Mouse (Mus musculus) adrenal gland, adult 18-20 months (tissue): ENCODE measurements around the gene Thop1. TPM values are rescaled to one million over a fixed set of nuclear protein-coding genes. Genes with fewer than 3 reads are reported as not detected.
A peak's percentile ranks its signal among the peaks of the same experiment; 100 is the strongest.

Experiments
- DNase-seq, 2 experiments: peaks; one replicate each; pipeline ENCODE4 v3.0.0; 2021 to 2022; ENCODE audit warnings: low spot score in 2 of 2
- microRNA-seq, 2 experiments: library from miRNA; unstranded; fragments of <30 nt; microRNA quantifications; one replicate each; pipeline ENCODE4 v1.2.0; 2021; ENCODE audit warnings: borderline number of aligned reads in 2 of 2
- total RNA-seq, 2 experiments: library from RNA; stranded (reverse); gene quantifications; 1 replicate in 1 of 2; 2 replicates in 1 of 2; pipeline ENCODE4 v1.2.3; 2021

Gene Thop1
- total RNA-seq, 2 experiments from 2014 or later = 34.0 to 64.4 TPM

DNA sequence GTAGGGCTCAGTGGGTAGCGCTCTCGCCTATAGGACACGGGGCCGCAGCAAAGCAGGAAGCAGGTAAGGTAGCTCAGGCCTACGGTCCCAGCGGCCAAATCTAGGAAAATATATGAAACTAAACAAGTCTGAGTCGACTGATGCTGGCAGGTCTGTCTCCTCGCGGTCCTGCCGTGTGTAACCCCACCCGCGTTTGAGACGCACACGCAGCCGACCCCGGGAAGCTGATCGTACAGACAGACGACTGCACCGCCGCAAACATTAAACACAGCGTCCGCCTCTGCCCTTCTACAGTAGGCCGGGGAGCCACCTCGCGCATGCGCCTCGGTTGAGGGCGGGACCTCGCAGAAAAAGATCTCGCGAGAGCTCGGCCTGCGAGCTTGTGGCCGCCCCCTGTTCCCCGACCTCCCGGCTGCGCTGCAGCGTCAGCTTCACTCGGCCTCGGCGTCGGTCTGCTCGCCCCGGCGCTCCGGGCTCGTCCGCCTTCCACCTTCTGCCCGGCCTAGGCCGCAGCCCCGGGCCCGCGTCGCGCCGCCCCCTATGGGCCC lies 35.8 kb downstream of the Thop1 start, which contains the start of gene Map2k2:
Gene Map2k2 (plus strand): TSS at position 351 of the 548 bp plus-strand sequence.
- peak; percentile 96 to 98 for DNase-seq

DNA sequence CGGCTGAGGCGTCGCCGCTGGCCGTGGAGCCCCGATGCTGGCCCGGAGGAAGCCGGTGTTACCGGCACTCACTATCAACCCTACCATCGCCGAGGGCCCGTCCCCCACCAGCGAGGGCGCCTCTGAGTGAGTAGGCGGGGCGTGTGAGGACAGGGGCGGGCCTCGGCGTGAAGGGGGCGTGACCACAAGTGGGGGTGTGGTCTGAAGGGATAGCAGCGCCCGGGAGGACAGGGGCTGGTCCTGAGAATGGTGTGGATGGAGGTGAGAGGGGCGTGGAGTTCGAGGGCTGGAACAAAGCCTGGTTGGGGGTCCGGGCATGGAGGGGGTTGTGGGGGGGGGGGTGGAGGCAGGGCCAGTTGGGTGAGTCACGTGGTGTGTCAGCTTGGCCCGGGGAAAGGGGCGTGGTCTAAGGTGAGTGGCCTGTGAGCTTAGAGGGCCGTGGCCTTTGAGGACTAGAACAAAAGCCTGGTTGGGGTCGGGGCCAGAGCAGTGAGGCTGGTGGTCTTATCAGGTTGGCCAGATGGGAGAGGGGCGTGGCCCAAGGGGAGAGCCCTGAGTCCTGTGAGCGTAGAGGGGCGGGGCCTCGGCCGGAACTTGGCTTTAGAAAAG lies 36.4 kb downstream of the Thop1 start:
- peak; percentile 85 to 86 for DNase-seq

GRCm38 (mm10) chr10:81112946-81113345 lies 43.1 kb downstream of the Thop1 start:
- no peak for DNase-seq

GRCm38 (mm10) chr10:81119625-81120024 lies 49.8 kb downstream of the Thop1 start:
- no peak for DNase-seq

GRCm38 (mm10) chr10:81120650-81121049 lies 50.8 kb downstream of the Thop1 start:
- DNase-seq = no peak

GRCm38 (mm10) chr10:81122889-81123288 lies 53.1 kb downstream of the Thop1 start:
- DNase-seq = no peak

DNA sequence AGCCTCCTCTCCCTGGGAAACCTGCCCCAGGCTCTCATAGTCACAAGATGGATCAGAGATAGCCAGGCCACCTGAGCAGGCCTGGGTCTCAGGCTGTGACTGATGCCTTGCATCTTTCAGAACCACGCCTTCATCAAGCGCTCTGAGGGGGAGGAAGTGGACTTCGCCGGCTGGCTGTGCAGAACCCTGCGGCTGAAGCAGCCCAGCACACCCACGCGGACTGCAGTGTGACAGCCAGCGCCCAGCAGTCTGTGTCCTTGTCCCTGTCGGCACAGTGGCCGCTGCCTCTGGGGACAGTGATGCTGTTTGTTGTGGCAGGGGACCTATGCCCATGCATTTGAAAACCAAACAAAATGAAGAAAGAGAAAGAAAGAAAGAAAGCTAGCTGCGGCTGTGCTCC lies 53.7 kb downstream of the Thop1 start:
- no peak for DNase-seq

Small RNA genes lying within 50 kb of the gene (microRNA-seq; reads per million reads assigned to microRNA genes)
- 0 reads per million in 2 experiments for gene Mir5615-1
- gene Mir5615-2 = 0 reads per million in 2 experiments

Other genes with a start within 250 kb of the Thop1 start
- 100 to 1,000 TPM; 903 to 981 TPM for gene Oaz1, start 243.4 kb upstream of the Thop1 start, total RNA-seq
- 1 to 10 TPM; 4.1 to 6.3 TPM for gene Lingo3, start 226.0 kb upstream of the Thop1 start, total RNA-seq
- gene Lsm7, start 214.8 kb upstream of the Thop1 start, total RNA-seq = 10 to 100 TPM; 22.9 to 34.3 TPM
- gene Sppl2b, start 214.8 kb upstream of the Thop1 start, total RNA-seq = 10 to 100 TPM; 24.0 to 28.3 TPM
- gene Tmprss9, start 198.2 kb upstream of the Thop1 start, total RNA-seq = under 1 TPM; 0.10 to 0.13 TPM
- 100 to 1,000 TPM; 208 to 219 TPM for gene Timm13, start 169.1 kb upstream of the Thop1 start, total RNA-seq
- gene Lmnb2, start 151.8 kb upstream of the Thop1 start, total RNA-seq = 10 to 100 TPM; 14.1 to 15.2 TPM
- gene Gadd45b, start 140.0 kb upstream of the Thop1 start, total RNA-seq = 10 to 100 TPM; 34.1 to 75.0 TPM
- 10 to 100 TPM in 1 of 2 experiments, 1 to 10 TPM in 1; 7.0 to 11.1 TPM for gene Gng7, start 55.1 kb upstream of the Thop1 start, total RNA-seq
- gene Diras1, start 44.4 kb upstream of the Thop1 start, total RNA-seq = 1 to 10 TPM; 1.7 to 1.8 TPM
- 10 to 100 TPM; 25.6 to 44.1 TPM for gene Slc39a3, start 32.6 kb upstream of the Thop1 start, total RNA-seq
- gene Sgta, start 9.9 kb upstream of the Thop1 start, total RNA-seq = 100 to 1,000 TPM; 220 to 229 TPM
- 1 to 10 TPM in 1 of 2 experiments, under 1 TPM in 1; 0.93 to 1.3 TPM for gene Creb3l3, start 28.8 kb downstream of the Thop1 start, total RNA-seq
- 100 to 1,000 TPM; 165 to 179 TPM for gene Map2k2, start 35.9 kb downstream of the Thop1 start, total RNA-seq
- 10 to 100 TPM; 65.3 to 84.8 TPM for gene Zbtb7a, start 65.2 kb downstream of the Thop1 start, total RNA-seq
- gene Pias4, start 97.9 kb downstream of the Thop1 start, total RNA-seq = 10 to 100 TPM; 27.3 to 29.7 TPM
- gene Eef2, start 106.6 kb downstream of the Thop1 start, total RNA-seq = 1,000 to 10,000 TPM; 1,443 to 1,598 TPM
- 10 to 100 TPM; 63.4 to 74.2 TPM for gene Dapk3, start 113.0 kb downstream of the Thop1 start, total RNA-seq
- gene 4930442H23Rik, start 113.8 kb downstream of the Thop1 start, total RNA-seq = not detected
- not detected for gene Nmrk2, start 132.0 kb downstream of the Thop1 start, total RNA-seq
- 1 to 10 TPM; 2.7 to 3.5 TPM for gene Atcay, start 160.8 kb downstream of the Thop1 start, total RNA-seq
- 10 to 100 TPM; 16.2 to 17.6 TPM for gene Zfr2, start 163.1 kb downstream of the Thop1 start, total RNA-seq
- gene Matk, start 182.9 kb downstream of the Thop1 start, total RNA-seq = 1 to 10 TPM in 1 of 2 experiments, under 1 TPM in 1; 0.76 to 1.7 TPM
- 100 to 1,000 TPM; 105 to 111 TPM for gene Mrpl54, start 196.9 kb downstream of the Thop1 start, total RNA-seq
- gene Apba3, start 196.9 kb downstream of the Thop1 start, total RNA-seq = 100 to 1,000 TPM; 104 to 123 TPM
- gene Tjp3, start 221.5 kb downstream of the Thop1 start, total RNA-seq = 1 to 10 TPM; 1.1 to 1.6 TPM
- gene Pip5k1c, start 222.9 kb downstream of the Thop1 start, total RNA-seq = 10 to 100 TPM; 37.6 to 40.4 TPM